Mouse (Mus musculus) forebrain, embryonic 11.5 days (tissue): ENCODE results near the gene Ptpdc1. TPM values are rescaled to one million over a fixed set of nuclear protein-coding genes. Genes with fewer than 3 reads are reported as not detected.
A peak's percentile ranks its signal among the peaks of the same experiment; 100 is the strongest.

Experiments
- ATAC-seq: fragments of 200-750 bp; cut with Nextera tagmentation; replicated peaks from 2 replicates; pipeline ENCODE4 v1.8.0; 2017; ENCODE audit warnings: moderate TSS enrichment; ENCODE audit not compliant: low FRiP score
- DNase-seq: peaks from one replicate; pipeline ENCODE4 v3.0.0-alpha.2; 2017; ENCODE audit warnings: low spot score
- H3K27ac ChIP-seq: fragments of 300-500 bp; sonication (generic); 2 replicates; pipeline ENCODE4 v1.5.1; 2014; ENCODE audit warnings: low read depth, low read length
- H3K27me3 ChIP-seq: fragments of 300-500 bp; sonication (generic); 2 replicates; pipeline ENCODE4 v1.6.1; 2014; ENCODE audit warnings: mild to moderate bottlenecking, low read length, mixed read lengths; ENCODE audit not compliant: control insufficient read depth, insufficient read depth
- H3K36me3 ChIP-seq: fragments of 300-500 bp; sonication (generic); 2 replicates; pipeline ENCODE4 v1.6.1; 2014; ENCODE audit warnings: mild to moderate bottlenecking, low read length, moderate library complexity, mixed read lengths; ENCODE audit not compliant: control insufficient read depth, insufficient read depth
- H3K4me1 ChIP-seq: fragments of 300-500 bp; sonication (generic); replicated peaks from 2 replicates; pipeline ENCODE4 v1.6.1; 2014; ENCODE audit warnings: low read length, mixed read lengths; ENCODE audit not compliant: control insufficient read depth, insufficient read depth
- H3K4me2 ChIP-seq: fragments of 300-500 bp; sonication (generic); 2 replicates; pipeline ENCODE4 v1.6.1; 2014; ENCODE audit warnings: low read depth, mild to moderate bottlenecking, low read length, moderate library complexity, mixed read lengths; ENCODE audit not compliant: severe bottlenecking
- H3K4me3 ChIP-seq: fragments of 300-500 bp; sonication (generic); 2 replicates; pipeline ENCODE4 v1.5.1; 2014; ENCODE audit warnings: low read depth, low read length
- H3K9ac ChIP-seq: fragments of 300-500 bp; sonication (generic); 2 replicates; pipeline ENCODE4 v1.6.1; 2014; ENCODE audit warnings: low read length
- H3K9me3 ChIP-seq: fragments of 300-500 bp; sonication (generic); 2 replicates; pipeline ENCODE4 v1.6.1; 2016; ENCODE audit warnings: low read length, mixed read lengths; ENCODE audit not compliant: control insufficient read depth
- WGBS: fragments of 180-500 bp; shearing (Covaris S2); extraction: QIAGEN DNeasy Blood & Tissue Kit; methylation state at CpG from one replicate; pipeline ENCODE4 v1.1.7; 2014; 5-methylcytosine and 5-hydroxymethylcytosine counted together
- polyA plus RNA-seq: library from polyadenylated mRNA; unstranded; fragments of >200 nt; fragmentation: Nextera tagmentation; extraction: Ambion mirVana; gene quantifications from 2 replicates; pipeline ENCODE4 v1.2.1, GENCODE M21; 2014

Gene Ptpdc1
- polyA plus RNA-seq, 1 experiment from 2014 or later: 18.0 TPM

GRCm38 (mm10) chr13:48572127-48572526 lies 53.3 kb downstream of the Ptpdc1 start:
- ATAC-seq (no peak), DNase-seq (no peak)

GRCm38 (mm10) chr13:48571298-48571697 lies 54.2 kb downstream of the Ptpdc1 start:
- Histone ChIP-seq H3K4me2 (no peak overlapping the region), H3K9me3 (no peaks in the 10 kb centered on the region), H3K4me3 (no peak overlapping the region), H3K27me3 (no peaks in the 10 kb centered on the region), H3K36me3 (no peaks in the 10 kb centered on the region), H3K4me1 (peaks cover 1% of the 10 kb centered on the region; the same call in 1 of the 2 replicates), H3K9ac (no peak overlapping the region), H3K27ac (no peak overlapping the region)
- 78% methylated on average over 5 of the region's 5 CpGs for WGBS
- ATAC-seq (no peak), DNase-seq (no peak)

More at GRCm38 (mm10) chr13:48572127-48572526, 53.3 kb downstream of the Ptpdc1 start:
- H3K36me3 ChIP-seq: no peaks in the 10 kb centered on the region
- H3K4me2 ChIP-seq: no peak overlapping the region
- no peaks in the 10 kb centered on the region for H3K27me3 ChIP-seq
- WGBS: 80% methylated on average over 1 of the region's 1 CpGs
- H3K9me3 ChIP-seq: no peaks in the 10 kb centered on the region
- no peak overlapping the region for H3K27ac ChIP-seq
- no peak overlapping the region for H3K9ac ChIP-seq
- no peak overlapping the region for H3K4me3 ChIP-seq
- H3K4me1 ChIP-seq: no peaks in the 10 kb centered on the region

- Histone ChIP-seq H3K9ac (no peak overlapping the region), H3K36me3 (no peaks in the 10 kb centered on the region), H3K4me3 (no peak overlapping the region), H3K4me2 (no peak overlapping the region), H3K27ac (no peak overlapping the region), H3K27me3 (no peaks in the 10 kb centered on the region), H3K4me1 (peaks cover 2% of the 10 kb centered on the region; the same call in 1 of the 2 replicates), H3K9me3 (no peaks in the 10 kb centered on the region)
- ATAC-seq (no peak), DNase-seq (no peak)
- 81% methylated on average over 5 of the region's 5 CpGs for WGBS
Measured at GRCm38 (mm10) chr13:48569576-48570132, 55.8 kb downstream of the Ptpdc1 start.

DNA sequence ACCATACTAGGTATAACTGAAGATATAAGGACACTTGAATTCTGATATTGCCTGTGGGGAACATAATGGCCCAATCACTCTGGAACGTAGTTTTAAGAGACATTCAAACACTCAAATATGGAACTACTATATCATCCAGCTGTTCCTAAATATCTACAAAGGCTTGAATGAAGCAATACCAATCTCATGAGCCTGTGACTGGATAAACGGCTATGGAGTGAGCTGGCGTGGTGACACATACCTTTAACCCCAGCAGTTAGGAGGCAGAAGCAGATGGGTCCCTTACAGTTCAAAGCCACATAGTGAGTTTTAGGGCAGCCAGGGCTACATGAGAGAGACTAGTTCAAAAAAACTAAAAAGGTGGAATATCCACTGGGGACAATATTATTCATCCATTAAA lies 57.8 kb downstream of the Ptpdc1 start:
- Histone ChIP-seq H3K9ac (no peak overlapping the region), H3K27me3 (no peaks in the 10 kb centered on the region), H3K4me3 (no peak overlapping the region), H3K4me2 (no peak overlapping the region), H3K4me1 (peaks cover 2% of the 10 kb centered on the region; the same call in 1 of the 2 replicates), H3K36me3 (no peaks in the 10 kb centered on the region), H3K9me3 (no peaks in the 10 kb centered on the region), H3K27ac (no peak overlapping the region)
- 91% methylated on average over 3 of the region's 3 CpGs for WGBS
- ATAC-seq (no peak), DNase-seq (no peak)

GRCm38 (mm10) chr13:48566116-48566935 lies 59.1 kb downstream of the Ptpdc1 start:
- peak; percentile 86 for DNase-seq
- Histone ChIP-seq H3K27ac (peak overlapping the region; percentile 67), H3K36me3 (no peaks in the 10 kb centered on the region), H3K27me3 (no peaks in the 10 kb centered on the region), H3K9me3 (no peaks in the 10 kb centered on the region), H3K4me3 (no peak overlapping the region), H3K9ac (peak overlapping the region; percentile 30; the same call in 1 of the 2 replicates), H3K4me1 (peaks cover 2% of the 10 kb centered on the region; the same call in 1 of the 2 replicates), H3K4me2 (no peak overlapping the region)
- peak; percentile 94 for ATAC-seq
- WGBS: 29% methylated on average over 13 of the region's 13 CpGs

DNA sequence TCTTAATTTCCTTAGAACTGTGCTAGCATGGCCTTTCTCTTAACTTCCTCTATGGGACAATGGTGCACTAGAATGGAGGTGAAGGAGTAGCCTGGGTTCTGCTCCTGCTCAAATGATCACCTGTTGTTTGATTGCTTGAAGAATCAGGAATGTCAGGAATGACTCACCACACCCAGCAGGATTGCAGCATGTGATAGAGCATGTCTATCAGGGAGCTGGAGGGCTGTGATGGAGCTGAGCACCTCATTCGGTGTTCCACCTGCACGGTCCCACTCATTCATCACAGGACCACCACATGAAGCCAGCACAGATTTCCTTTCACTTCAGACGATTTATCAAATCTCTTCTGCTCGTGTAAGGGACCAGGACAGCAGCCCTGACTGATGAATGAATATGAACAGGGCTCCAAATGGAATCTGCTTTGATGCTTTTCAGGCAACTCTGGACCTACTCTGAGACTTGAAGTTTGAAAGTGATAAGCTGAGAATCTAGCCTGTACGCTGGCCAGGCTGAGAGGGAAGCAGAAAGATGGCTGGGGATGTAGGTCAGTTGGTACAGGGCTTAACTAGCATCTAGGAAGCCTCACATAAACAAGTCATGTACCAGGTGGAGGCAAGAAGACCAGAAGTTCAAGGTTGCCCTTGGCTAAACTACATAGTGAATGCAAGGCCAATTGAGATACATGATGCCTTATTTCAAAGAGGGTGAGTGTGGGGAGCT lies 60.4 kb downstream of the Ptpdc1 start:
- Histone ChIP-seq H3K4me1 (peaks cover 2% of the 10 kb centered on the region; the same call in 1 of the 2 replicates), H3K27ac (peak overlapping the region; percentile 67; the same call in 1 of the 2 replicates), H3K9me3 (no peaks in the 10 kb centered on the region), H3K4me2 (no peak overlapping the region), H3K4me3 (no peak overlapping the region), H3K36me3 (no peaks in the 10 kb centered on the region), H3K27me3 (no peaks in the 10 kb centered on the region), H3K9ac (no peak overlapping the region)
- WGBS: 93% methylated on average over 5 of the region's 5 CpGs
- ATAC-seq: no peak
- DNase-seq: no peak

- no peaks in the 10 kb centered on the region for H3K27me3 ChIP-seq
- no peaks in the 10 kb centered on the region for H3K36me3 ChIP-seq
- no peak overlapping the region for H3K9ac ChIP-seq
- H3K4me3 ChIP-seq: no peak overlapping the region
- ATAC-seq: no peak
- no peak overlapping the region for H3K4me2 ChIP-seq
- no peaks in the 10 kb centered on the region for H3K9me3 ChIP-seq
- peaks cover 2% of the 10 kb centered on the region; the same call in 1 of the 2 replicates for H3K4me1 ChIP-seq
- no peak overlapping the region for H3K27ac ChIP-seq
- 90% methylated on average over 5 of the region's 5 CpGs for WGBS
- no peak for DNase-seq
Measured at GRCm38 (mm10) chr13:48562336-48562735, 63.1 kb downstream of the Ptpdc1 start.

- Histone ChIP-seq H3K36me3 (no peaks in the 10 kb centered on the region), H3K27ac (no peak overlapping the region), H3K4me2 (no peak overlapping the region), H3K9me3 (no peaks in the 10 kb centered on the region), H3K9ac (no peak overlapping the region), H3K27me3 (no peaks in the 10 kb centered on the region), H3K4me1 (peaks cover 2% of the 10 kb centered on the region; the same call in 1 of the 2 replicates), H3K4me3 (no peak overlapping the region)
- WGBS: 95% methylated on average over 2 of the region's 2 CpGs
- DNase-seq (no peak), ATAC-seq (no peak)
Measured at GRCm38 (mm10) chr13:48561481-48561880, 64.0 kb downstream of the Ptpdc1 start.
